ENCODE assay signal across 8 mouse cellular contexts in the genomic region with DNA sequence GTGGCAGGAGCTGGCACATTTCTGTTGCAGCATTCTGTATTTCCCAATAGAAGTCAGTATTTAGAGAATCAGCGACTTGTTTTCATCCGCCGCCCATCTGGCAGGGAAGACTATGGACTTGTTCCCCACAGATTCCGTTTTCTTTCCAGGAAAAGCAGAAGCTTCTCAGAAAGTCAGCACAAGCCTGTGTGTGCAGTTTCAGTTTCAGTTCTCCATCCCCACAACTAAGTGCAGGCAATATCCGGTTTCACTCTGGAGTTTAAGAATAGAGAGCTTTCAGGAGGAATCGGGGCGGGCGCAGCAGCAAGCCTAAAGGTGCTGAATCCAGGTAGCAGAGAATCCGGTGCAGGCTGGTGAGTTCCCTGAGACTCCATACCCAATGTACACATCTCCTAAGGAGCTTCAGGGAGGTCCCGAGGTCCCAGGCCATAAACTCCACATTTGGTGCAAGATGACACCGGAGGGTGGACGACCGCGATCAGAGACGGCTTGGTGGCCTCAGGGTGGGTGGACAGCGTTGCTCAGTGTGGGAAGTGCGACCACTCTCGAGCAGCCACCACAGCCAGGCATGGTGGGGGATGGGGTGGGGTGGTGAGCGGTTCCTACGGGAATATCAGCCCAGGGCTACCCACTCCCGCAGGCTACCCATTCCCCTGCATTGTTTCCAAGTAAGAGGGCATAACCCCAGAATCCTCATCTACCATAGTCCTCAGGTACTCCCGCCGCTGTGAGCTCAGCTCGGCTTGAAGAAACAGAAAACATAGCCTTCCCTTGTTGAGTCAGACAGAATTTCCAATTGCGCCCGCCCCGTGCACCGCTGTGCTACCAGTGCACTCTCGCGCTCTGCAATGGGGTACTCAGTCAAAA. TPM values are rescaled to one million over a fixed set of nuclear protein-coding genes. Genes with fewer than 3 reads are reported as not detected.
DNase-seq lines count a peak whose midpoint lies in the region; ATAC-seq lines count a peak whose summit lies in the region.

TSS of gene Gbp7 (plus strand) at position 256 of the 867 bp plus-strand sequence.

- peak; percentile 52 for DNase-seq in ES-CJ7 (ENCODE audit: low read depth, low spot score)
- peak; percentile 35 for DNase-seq in forelimb bud, embryonic 11.5 days (ENCODE audit: low read depth, low spot score)
- DNase-seq in hindbrain, embryonic 10.5 days (ENCODE audit: low spot score), result peak; percentile 41
- peak; percentile 30 for DNase-seq in layer of hippocampus, adult 9-10 months (ENCODE audit: low spot score)
- DNase-seq in ovary, adult 18-20 months (ENCODE audit: low spot score), result peak; percentile 34
- peak; percentile 61 for DNase-seq in thymus, postnatal 14 days

- H3K36me3 ChIP-seq in hindbrain, embryonic 10.5 days, result no peaks in the 10 kb centered on the region
- no peaks in the 10 kb centered on the region for H3K36me3 ChIP-seq in lung, embryonic 16.5 days (ENCODE audit: control insufficient read depth, insufficient read depth, low read length)

- peaks cover 10% of the 10 kb centered on the region; the same call in 1 of the 2 replicates for H3K4me1 ChIP-seq in brown adipose tissue, adult 24 weeks (ENCODE audit: control insufficient read depth, insufficient read depth, insufficient read length, low read length)
- peaks cover 11% of the 10 kb centered on the region; the same call in 1 of the 2 replicates for H3K4me1 ChIP-seq in hindbrain, embryonic 10.5 days (replicated peaks)
- H3K4me1 ChIP-seq in lung, embryonic 16.5 days (replicated peaks; ENCODE audit: control insufficient read depth, insufficient read depth, low read length), result 0 out of 2 replicates have a peak, but pooled peaks cover 4% of the 10 kb centered on the region

- H3K9ac ChIP-seq in lung, embryonic 16.5 days (ENCODE audit: low read length), result peak within 1 kb of the TSS; percentile 66

- peak within 1 kb of the TSS; percentile 70 for H3K4me3 ChIP-seq in brown adipose tissue, adult 24 weeks (ENCODE audit: insufficient read depth, low read depth, low read length)
- H3K4me3 ChIP-seq in hindbrain, embryonic 10.5 days, result peak within 1 kb of the TSS; percentile 68
- H3K4me3 ChIP-seq in lung, embryonic 16.5 days (ENCODE audit: low read length), result peak within 1 kb of the TSS; percentile 65

- WGBS in hindbrain, embryonic 10.5 days, result 1% methylated on average over 30 of the region's 30 CpGs
- WGBS in lung, embryonic 16.5 days, result under 1% methylated on average over 30 of the region's 30 CpGs

- peaks cover 13% of the 10 kb centered on the region; the same call in 1 of the 2 replicates for H3K27me3 ChIP-seq in hindbrain, embryonic 10.5 days (ENCODE audit: insufficient read depth, poor library complexity, severe bottlenecking)
- no peaks in the 10 kb centered on the region for H3K27me3 ChIP-seq in lung, embryonic 16.5 days (ENCODE audit: control insufficient read depth, insufficient read depth, low read depth, low read length)

- no peaks in the 10 kb centered on the region for H3K9me3 ChIP-seq in hindbrain, embryonic 10.5 days
- H3K9me3 ChIP-seq in lung, embryonic 16.5 days (ENCODE audit: control insufficient read depth, low read length), result no peaks in the 10 kb centered on the region

- peak; percentile 87 for ATAC-seq in lung, embryonic 16.5 days (ENCODE audit: low read depth)

- H3K27ac ChIP-seq in brown adipose tissue, adult 24 weeks (replicated peaks; ENCODE audit: low read depth, low read length), result peak within 1 kb of the TSS; percentile 70
- H3K27ac ChIP-seq in hindbrain, embryonic 10.5 days, result peak within 1 kb of the TSS; percentile 69
- H3K27ac ChIP-seq in lung, embryonic 16.5 days (ENCODE audit: low read length), result no peak within 1 kb of the TSS

- H3K4me2 ChIP-seq in lung, embryonic 16.5 days (ENCODE audit: low read depth, low read length), result peak within 1 kb of the TSS; percentile 84

RNA-seq across cellular contexts. Expression of gene Gbp7, which starts in this region (rescaled TPM):
- 6.1 and 8.6 TPM in 2 replicates for polyA plus RNA-seq in brown adipose tissue, adult 24 weeks (2012; ENCODE audit: insufficient read depth, insufficient read length, missing spikeins)
- polyA plus RNA-seq in hindbrain, embryonic 10.5 days (2016; fragmentation: Nextera tagmentation; extraction: Ambion mirVana), result 1.00 and 1.3 TPM in 2 replicates
- 5.9 and 7.8 TPM in 2 replicates for polyA plus RNA-seq in lung, embryonic 16.5 days (2015; fragmentation: Nextera tagmentation; extraction: Ambion mirVana)
